In the genomic region with DNA sequence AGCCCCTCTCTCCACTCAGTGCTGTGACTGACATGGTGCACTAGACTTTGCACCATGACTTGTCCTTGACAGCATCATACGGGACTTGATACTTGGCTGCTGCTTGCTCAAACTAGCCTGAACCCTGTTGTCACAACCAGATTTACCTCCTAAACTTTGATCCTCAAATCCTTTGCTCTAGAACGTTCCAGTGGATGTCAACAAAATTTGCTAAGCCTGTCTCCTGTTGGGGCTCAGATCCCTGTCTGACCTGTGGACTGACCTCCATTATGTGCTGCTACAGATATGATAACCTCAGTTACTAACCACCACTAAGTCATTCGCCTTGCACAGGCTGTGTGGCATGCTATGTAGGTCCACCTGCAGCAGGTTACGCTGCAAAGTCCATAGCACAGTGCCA, we compare ENCODE assay signal across 26 mouse cellular contexts. TPM values are rescaled to one million over a fixed set of nuclear protein-coding genes. Genes with fewer than 3 reads are reported as not detected.
DNase-seq lines count a peak whose midpoint lies in the region; ATAC-seq and TF ChIP-seq lines count a peak whose summit lies in the region.
"Had no signal": no experiment of that assay in that cellular context is flagged by ENCODE, and none has a peak within 500 bp of the region (broad histone marks: within the 10 kb centered on the region; RNA-seq: fewer than 3 reads in every experiment).

No protein-coding gene starts in this region.

- no peak overlapping the region for H3K27ac ChIP-seq in intestine, embryonic 14.5 days (ENCODE audit: low read depth)
- no peak overlapping the region for H3K27ac ChIP-seq in intestine, embryonic 16.5 days (ENCODE audit: low read length)
- peak overlapping the region; percentile 98 for H3K27ac ChIP-seq in liver, adult 2 months (replicated peaks; ENCODE audit: insufficient read depth, low read depth, low read length)
- no peak overlapping the region for H3K27ac ChIP-seq in liver, embryonic 11.5 days (ENCODE audit: low read depth, low read length)
- H3K27ac ChIP-seq in liver, postnatal 0 days (ENCODE audit: low read depth), result peak overlapping the region; percentile 77
- no peak overlapping the region for H3K27ac ChIP-seq in liver, embryonic 12.5 days

- no peak overlapping the region for H3K9ac ChIP-seq in intestine, embryonic 14.5 days (ENCODE audit: low read length)
- H3K9ac ChIP-seq in intestine, embryonic 16.5 days (ENCODE audit: low read depth, low read length), result no peak overlapping the region
- peak overlapping the region; percentile 75 for H3K9ac ChIP-seq in liver, adult 2 months (ENCODE audit: low read depth, low read length)
- no peak overlapping the region for H3K9ac ChIP-seq in liver, embryonic 11.5 days (ENCODE audit: low read depth, low read length)
- no peak overlapping the region for H3K9ac ChIP-seq in liver, postnatal 0 days (replicated peaks)
- H3K9ac ChIP-seq in liver, embryonic 12.5 days, result no peak overlapping the region

- 79% methylated on average over 4 of the region's 4 CpGs for WGBS in intestine, embryonic 14.5 days
- 74% methylated on average over 4 of the region's 4 CpGs for WGBS in intestine, embryonic 16.5 days
- WGBS in liver, adult 2 months, result 18% methylated on average over 4 of the region's 4 CpGs
- WGBS in liver, embryonic 11.5 days, result 68% methylated on average over 4 of the region's 4 CpGs
- WGBS in liver, postnatal 0 days (ENCODE audit: insufficient replicate concordance), result 49% methylated on average over 4 of the region's 4 CpGs
- WGBS in liver, embryonic 12.5 days (ENCODE audit: insufficient replicate concordance), result 53% methylated on average over 4 of the region's 4 CpGs

- no peak for TF ChIP-seq POLR2A in liver, adult 2 months (IDR thresholded peaks at IDR 0.05; ENCODE audit: extremely low read depth, insufficient read depth, low read length)

- no peaks in the 10 kb centered on the region for H3K9me3 ChIP-seq in intestine, embryonic 14.5 days (ENCODE audit: control insufficient read depth, low read length)
- H3K9me3 ChIP-seq in intestine, embryonic 16.5 days (ENCODE audit: control insufficient read depth, low read length), result no peaks in the 10 kb centered on the region
- H3K9me3 ChIP-seq in liver, embryonic 11.5 days (ENCODE audit: control insufficient read depth, low read length), result no peaks in the 10 kb centered on the region
- no peaks in the 10 kb centered on the region; the same call in 1 of the 2 replicates for H3K9me3 ChIP-seq in liver, postnatal 0 days (ENCODE audit: low read length)
- no peaks in the 10 kb centered on the region for H3K9me3 ChIP-seq in liver, embryonic 12.5 days (replicated peaks)
- H3K9me3 ChIP-seq: G1E had no signal

- H3K36me3 ChIP-seq in intestine, embryonic 14.5 days (ENCODE audit: control insufficient read depth, insufficient read depth, low read length), result no peaks in the 10 kb centered on the region
- no peaks in the 10 kb centered on the region for H3K36me3 ChIP-seq in intestine, embryonic 16.5 days (ENCODE audit: control insufficient read depth, insufficient read depth, low read length)
- no peaks in the 10 kb centered on the region for H3K36me3 ChIP-seq in liver, adult 2 months (ENCODE audit: control insufficient read depth, insufficient read depth, low read length)
- H3K36me3 ChIP-seq in liver, embryonic 11.5 days (ENCODE audit: control insufficient read depth, insufficient read depth, low read length), result no peaks in the 10 kb centered on the region
- H3K36me3 ChIP-seq in liver, postnatal 0 days (replicated peaks; ENCODE audit: insufficient read depth, low read length), result no peaks in the 10 kb centered on the region
- H3K36me3 ChIP-seq in liver, embryonic 12.5 days, result no peaks in the 10 kb centered on the region
- H3K36me3 ChIP-seq: G1E had no signal

- TF ChIP-seq EP300 in liver, postnatal 0 days (IDR thresholded peaks at IDR 0.05; ENCODE audit: low read depth), result peak; percentile 23; the same call in 1 of the 2 replicates

- H3K4me1 ChIP-seq in intestine, embryonic 14.5 days (replicated peaks; ENCODE audit: control insufficient read depth, insufficient read depth, low read length), result no peaks in the 10 kb centered on the region
- H3K4me1 ChIP-seq in intestine, embryonic 16.5 days (ENCODE audit: control insufficient read depth, insufficient read depth, low read length), result no peaks in the 10 kb centered on the region
- peaks cover 23% of the 10 kb centered on the region for H3K4me1 ChIP-seq in liver, adult 2 months (ENCODE audit: control insufficient read depth, insufficient read depth, low read length)
- no peaks in the 10 kb centered on the region for H3K4me1 ChIP-seq in liver, embryonic 11.5 days (replicated peaks; ENCODE audit: control insufficient read depth, insufficient read depth, low read length)
- peaks cover 2% of the 10 kb centered on the region; the same call in 1 of the 2 replicates for H3K4me1 ChIP-seq in liver, postnatal 0 days (ENCODE audit: insufficient read depth)
- H3K4me1 ChIP-seq in liver, embryonic 12.5 days, result no peaks in the 10 kb centered on the region

- no peak overlapping the region for H3K4me2 ChIP-seq in intestine, embryonic 14.5 days (ENCODE audit: low read length)
- no peak overlapping the region for H3K4me2 ChIP-seq in intestine, embryonic 16.5 days (ENCODE audit: low read depth, low read length)
- no peak overlapping the region for H3K4me2 ChIP-seq in liver, embryonic 11.5 days
- no peak overlapping the region for H3K4me2 ChIP-seq in liver, postnatal 0 days (ENCODE audit: low read depth, low read length)
- H3K4me2 ChIP-seq in liver, embryonic 12.5 days, result no peak overlapping the region

- H3K27me3 ChIP-seq in intestine, embryonic 14.5 days (replicated peaks; ENCODE audit: control insufficient read depth, insufficient read depth, low read length), result no peaks in the 10 kb centered on the region
- H3K27me3 ChIP-seq in intestine, embryonic 16.5 days (replicated peaks; ENCODE audit: control insufficient read depth, insufficient read depth, low read length), result no peaks in the 10 kb centered on the region
- H3K27me3 ChIP-seq in liver, adult 2 months (ENCODE audit: control insufficient read depth, insufficient read depth, low read length), result no peaks in the 10 kb centered on the region
- H3K27me3 ChIP-seq in liver, embryonic 11.5 days (replicated peaks; ENCODE audit: control insufficient read depth, insufficient read depth, low read length), result no peaks in the 10 kb centered on the region
- no peaks in the 10 kb centered on the region for H3K27me3 ChIP-seq in liver, postnatal 0 days (ENCODE audit: insufficient read depth, low read length)
- H3K27me3 ChIP-seq in liver, embryonic 12.5 days (replicated peaks), result no peaks in the 10 kb centered on the region

- ATAC-seq in intestine, embryonic 14.5 days (replicated peaks; ENCODE audit: low FRiP score, low TSS enrichment, low read depth), result no peak
- no peak for ATAC-seq in intestine, embryonic 16.5 days
- no peak for ATAC-seq in liver, embryonic 11.5 days (replicated peaks; ENCODE audit: low FRiP score)
- ATAC-seq in liver, postnatal 0 days, result peak; percentile 86
- ATAC-seq in liver, embryonic 12.5 days, result no peak
- ATAC-seq: activated CD4-positive, CD25-positive, alpha-beta regulatory T cell, adult 4 months; CD4-positive, CD25-positive, alpha-beta regulatory T cell, adult 4 months; Patski had no signal

- no peaks in the 10 kb centered on the region for H3K79me2 ChIP-seq in liver, adult 2 months (ENCODE audit: control insufficient read depth, insufficient read depth, low read length)

- peak; percentile 38 for DNase-seq in intestine, embryonic 14.5 days (ENCODE audit: low spot score)
- DNase-seq in liver, adult 2 months (ENCODE audit: extremely low read depth, low read depth, low spot score), result peak; percentile 99
- no peak for DNase-seq in liver, embryonic 11.5 days (ENCODE audit: low spot score)
- DNase-seq in liver, postnatal 0 days, result no peak
- DNase-seq: adrenal gland, adult 2 months; adrenal gland, adult 8-10 months; adrenal gland, postnatal 10 days; adrenal gland, postnatal 14 days; adrenal gland, postnatal 25 days; adrenal gland, postnatal 36 days; B cell, adult 2 months; cerebellum, adult 11 months; cerebellum, adult 11-12 months; cerebellum, adult 18-20 months had no signal

- TF ChIP-seq CTCF in liver, adult 2 months (IDR thresholded peaks at IDR 0.05; ENCODE audit: low read depth, low read length), result no peak
- TF ChIP-seq CTCF in liver, postnatal 0 days (IDR thresholded peaks at IDR 0.05; ENCODE audit: low read depth), result no peak

- H3K4me3 ChIP-seq in intestine, embryonic 14.5 days (ENCODE audit: low read depth, low read length), result no peak overlapping the region
- no peak overlapping the region for H3K4me3 ChIP-seq in intestine, embryonic 16.5 days (ENCODE audit: low read length)
- H3K4me3 ChIP-seq in liver, adult 2 months (ENCODE audit: insufficient read depth, low read depth, low read length), result no peak overlapping the region
- no peak overlapping the region for H3K4me3 ChIP-seq in liver, embryonic 11.5 days (ENCODE audit: low read depth, low read length)
- H3K4me3 ChIP-seq in liver, postnatal 0 days (ENCODE audit: low read depth, low read length), result no peak overlapping the region
- H3K4me3 ChIP-seq in liver, embryonic 12.5 days, result no peak overlapping the region

RNA-seq across cellular contexts. Expression of a gene that starts 10.3 kb away (rescaled TPM):
- polyA plus RNA-seq in intestine, embryonic 14.5 days (2014; fragmentation: Nextera tagmentation; extraction: Ambion mirVana), result 0.12 TPM in 1 of 2 replicates, not detected in the other
- polyA plus RNA-seq in intestine, embryonic 16.5 days (2015; fragmentation: Nextera tagmentation; extraction: Ambion mirVana), result 0.10 and 0.31 TPM in 2 replicates
- 46.2 and 99.8 TPM in 2 replicates for total RNA-seq in liver, adult 2 months (2014; rRNA removed)
- polyA plus RNA-seq in liver, adult 2 months (2012; rRNA removed), result 103 and 162 TPM in 2 replicates
- polyA plus RNA-seq in liver, embryonic 11.5 days (2014; fragmentation: Nextera tagmentation; extraction: Ambion mirVana), result 0.32 and 0.55 TPM in 2 replicates
- 216 and 246 TPM in 2 replicates for polyA plus RNA-seq in liver, postnatal 0 days (2015; fragmentation: Nextera tagmentation; extraction: Ambion mirVana)
- polyA plus RNA-seq in liver, embryonic 12.5 days (2016; fragmentation: Nextera tagmentation; extraction: Ambion mirVana), result 0.23 and 0.47 TPM in 2 replicates
- total RNA-seq: adrenal gland, adult 18-20 months; adrenal gland, postnatal 25 days; CH12.LX; ES-E14; MEL had no signal
- polyA plus RNA-seq: activated CD4-positive, CD25-positive, alpha-beta regulatory T cell, adult 4 months; adrenal gland, adult 2 months; brain, embryonic 14.5 days; C2C12; CD4-positive, CD25-positive, alpha-beta regulatory T cell, adult 4 months; G1E; Patski had no signal

RNA-seq across cellular contexts. Expression of a gene that starts 15.9 kb away (rescaled TPM):
- not detected in 2 replicates for polyA plus RNA-seq in intestine, embryonic 14.5 days (2014; fragmentation: Nextera tagmentation; extraction: Ambion mirVana)
- 0.67 and 1.8 TPM in 2 replicates for polyA plus RNA-seq in intestine, embryonic 16.5 days (2015; fragmentation: Nextera tagmentation; extraction: Ambion mirVana)
- 729 and 912 TPM in 2 replicates for total RNA-seq in liver, adult 2 months (2014; rRNA removed)
- polyA plus RNA-seq in liver, adult 2 months (2012; rRNA removed), result 1,682 and 1,823 TPM in 2 replicates
- 8.2 and 10.3 TPM in 2 replicates for polyA plus RNA-seq in liver, embryonic 11.5 days (2014; fragmentation: Nextera tagmentation; extraction: Ambion mirVana)
- 384 and 387 TPM in 2 replicates for polyA plus RNA-seq in liver, postnatal 0 days (2015; fragmentation: Nextera tagmentation; extraction: Ambion mirVana)
- polyA plus RNA-seq in liver, embryonic 12.5 days (2016; fragmentation: Nextera tagmentation; extraction: Ambion mirVana), result 10.1 and 11.2 TPM in 2 replicates
- total RNA-seq: adrenal gland, adult 18-20 months; CH12.LX; ES-E14; MEL had no signal
- polyA plus RNA-seq: activated CD4-positive, CD25-positive, alpha-beta regulatory T cell, adult 4 months; brain, embryonic 14.5 days; C2C12; CD4-positive, CD25-positive, alpha-beta regulatory T cell, adult 4 months; G1E had no signal

RNA-seq across cellular contexts. Expression of a gene that starts 29.1 kb away (rescaled TPM):
- not detected in 2 replicates for polyA plus RNA-seq in intestine, embryonic 14.5 days (2014; fragmentation: Nextera tagmentation; extraction: Ambion mirVana)
- polyA plus RNA-seq in intestine, embryonic 16.5 days (2015; fragmentation: Nextera tagmentation; extraction: Ambion mirVana), result not detected in 2 replicates
- total RNA-seq in liver, adult 2 months (2014; rRNA removed), result 0.46 and 0.54 TPM in 2 replicates
- 0.32 and 0.91 TPM in 2 replicates for polyA plus RNA-seq in liver, adult 2 months (2012; rRNA removed)
- not detected in 2 replicates for polyA plus RNA-seq in liver, embryonic 11.5 days (2014; fragmentation: Nextera tagmentation; extraction: Ambion mirVana)
- polyA plus RNA-seq in liver, postnatal 0 days (2015; fragmentation: Nextera tagmentation; extraction: Ambion mirVana), result 0.20 and 0.25 TPM in 2 replicates
- not detected in 2 replicates for polyA plus RNA-seq in liver, embryonic 12.5 days (2016; fragmentation: Nextera tagmentation; extraction: Ambion mirVana)
- total RNA-seq: adrenal gland, postnatal 14 days; adrenal gland, postnatal 36 days; CH12.LX; ES-E14; G1E; MEL had no signal
- polyA plus RNA-seq: activated CD4-positive, CD25-positive, alpha-beta regulatory T cell, adult 4 months; adrenal gland, adult 2 months; brain, embryonic 14.5 days; C2C12; CD4-positive, CD25-positive, alpha-beta regulatory T cell, adult 4 months; G1E; Patski had no signal

RNA-seq across cellular contexts. Expression of a gene that starts 42.9 kb away (rescaled TPM):
- polyA plus RNA-seq in intestine, embryonic 14.5 days (2014; fragmentation: Nextera tagmentation; extraction: Ambion mirVana), result 8.4 and 8.5 TPM in 2 replicates
- 14.1 and 14.9 TPM in 2 replicates for polyA plus RNA-seq in intestine, embryonic 16.5 days (2015; fragmentation: Nextera tagmentation; extraction: Ambion mirVana)
- 83.3 and 105 TPM in 2 replicates for total RNA-seq in liver, adult 2 months (2014; rRNA removed)
- polyA plus RNA-seq in liver, adult 2 months (2012; rRNA removed), result 316 and 337 TPM in 2 replicates
- polyA plus RNA-seq in liver, embryonic 11.5 days (2014; fragmentation: Nextera tagmentation; extraction: Ambion mirVana), result 6.8 and 7.0 TPM in 2 replicates
- polyA plus RNA-seq in liver, postnatal 0 days (2015; fragmentation: Nextera tagmentation; extraction: Ambion mirVana), result 42.0 and 44.9 TPM in 2 replicates
- 8.0 and 8.1 TPM in 2 replicates for polyA plus RNA-seq in liver, embryonic 12.5 days (2016; fragmentation: Nextera tagmentation; extraction: Ambion mirVana)
- total RNA-seq: MEL had no signal
- polyA plus RNA-seq: G1E had no signal

Comparison
In these comparisons a context has a peak if more than half of its experiments do, and no peak if none do; other contexts are left out.
1. DNase-seq: peak in intestine, embryonic 14.5 days (single experiment) and liver, adult 2 months (single experiment); none in liver, embryonic 11.5 days (single experiment) and liver, postnatal 0 days (single experiment).
2. H3K27ac ChIP-seq: peak in liver, adult 2 months (single experiment) and liver, postnatal 0 days (single experiment); none in intestine, embryonic 14.5 days (single experiment), intestine, embryonic 16.5 days (single experiment), liver, embryonic 11.5 days (single experiment) and liver, embryonic 12.5 days (single experiment).
3. RNA of a gene that starts 10.3 kb away (polyA plus RNA-seq): 216 to 246 TPM in liver, postnatal 0 days and 103 to 162 TPM in liver, adult 2 months; 0.32 to 0.55 TPM in liver, embryonic 11.5 days, 0.10 to 0.31 TPM in intestine, embryonic 16.5 days, 0.23 to 0.47 TPM in liver, embryonic 12.5 days and 0.12 TPM in intestine, embryonic 14.5 days; every median in the first group is over 10 times any median in the second.
4. RNA of a gene that starts 15.9 kb away (polyA plus RNA-seq): 1,682 to 1,823 TPM in liver, adult 2 months and 384 to 387 TPM in liver, postnatal 0 days; 10.1 to 11.2 TPM in liver, embryonic 12.5 days, 8.2 to 10.3 TPM in liver, embryonic 11.5 days, 0.67 to 1.8 TPM in intestine, embryonic 16.5 days and not detected in intestine, embryonic 14.5 days; every median in the first group is over 10 times any median in the second.